Mouse (Mus musculus) cerebellum, adult 11 months (tissue): Measurements from ENCODE around the gene Fos.
"Not testable (repeated sequence)": the region's sequence is repeated elsewhere in the genome, so short reads cannot be mapped to it uniquely, and the experiment has no call there.

Source experiments
- DNase-seq: peaks from one replicate; pipeline ENCODE4 v3.0.0; 2022

Gene Fos

GRCm38 (mm10) chr12:85524859-85525495 is 51.3 kb downstream of the Fos start:
- not testable (repeated sequence) for DNase-seq
